Mouse (Mus musculus) liver, postnatal 0 days (tissue): ENCODE measurements around the gene Mrgprg.

Source experiments
- CTCF ChIP-seq: sonication (generic); IDR thresholded peaks from 2 replicates; pipeline ENCODE4 v1.5.1; 2016; ENCODE audit warnings: antibody characterized with exemption, low read depth
- EP300 ChIP-seq: IDR thresholded peaks from 2 replicates; pipeline ENCODE4 v1.6.1; 2016; ENCODE audit warnings: antibody characterized with exemption, low read depth, mild to moderate bottlenecking

DNA sequence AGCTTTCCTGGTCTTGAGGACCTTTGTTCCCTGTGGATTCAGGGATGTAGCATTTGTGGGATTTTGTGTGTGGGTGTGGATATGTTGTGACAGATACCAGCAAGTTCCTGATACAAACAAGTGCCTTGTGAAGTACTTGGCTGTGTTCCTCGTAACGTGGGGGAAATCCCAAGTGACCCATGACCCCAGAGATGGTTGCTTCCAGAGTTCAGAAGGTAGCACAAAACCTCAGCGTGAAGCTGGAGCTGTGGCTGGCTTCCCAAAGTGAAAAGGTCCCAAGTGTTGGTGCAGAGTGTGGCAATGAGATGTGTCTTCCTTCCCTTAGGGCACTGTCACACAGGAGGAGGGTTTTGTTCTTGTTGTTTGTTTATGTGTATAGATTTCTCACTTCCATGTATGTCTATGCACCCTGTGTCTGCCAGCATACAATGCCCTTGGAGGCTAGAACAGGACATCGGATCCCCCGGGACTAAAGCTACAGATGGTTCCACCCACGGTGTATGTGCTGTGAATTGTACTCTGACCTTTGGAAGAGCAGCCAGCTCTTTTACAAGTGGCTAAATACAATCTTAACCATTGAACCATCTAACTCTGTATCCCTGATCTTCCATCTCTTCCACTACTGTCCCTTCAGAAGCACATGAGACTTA is 25.7 kb upstream of the Mrgprg start:
- TF ChIP-seq CTCF (no peak), EP300 (no peak)
